ENCODE assay signal across 10 mouse cellular contexts in the genomic region with DNA sequence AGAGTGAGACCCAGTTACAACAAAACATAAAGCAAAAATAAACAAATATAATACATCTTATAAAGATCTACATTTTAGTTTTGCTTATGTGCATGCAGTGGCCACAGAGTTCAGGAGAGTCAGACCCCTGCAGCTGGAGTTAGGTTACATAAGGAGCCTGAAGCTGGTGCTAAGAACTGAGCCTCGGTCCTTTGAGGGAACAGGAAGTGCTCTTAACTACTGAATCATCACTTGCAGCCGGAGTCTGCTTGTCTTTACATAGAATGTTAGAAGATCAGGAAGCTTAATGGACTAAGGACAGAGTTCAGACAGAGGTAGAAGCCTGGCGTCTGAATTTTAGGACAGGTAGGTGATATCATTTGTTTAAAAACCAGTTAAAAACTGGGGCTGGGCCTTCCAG. TPM values are rescaled to one million over a fixed set of nuclear protein-coding genes. Genes with fewer than 3 reads are reported as not detected.
A peak's percentile ranks its signal among the peaks of the same experiment; 100 is the strongest.
DNase-seq lines count a peak whose midpoint lies in the region; ATAC-seq and TF ChIP-seq lines count a peak whose summit lies in the region.
"Had no signal": no experiment of that assay in that cellular context is flagged by ENCODE, and none has a peak within 500 bp of the region (broad histone marks: within the 10 kb centered on the region; RNA-seq: fewer than 3 reads in every experiment).

No protein-coding gene starts in this region.

- H3K9me3 ChIP-seq in lung, embryonic 14.5 days (ENCODE audit: low read depth, low read length), result no peaks in the 10 kb centered on the region
- H3K9me3 ChIP-seq in embryonic facial prominence, embryonic 11.5 days (replicated peaks; ENCODE audit: control insufficient read depth, low read length), result no peaks in the 10 kb centered on the region
- no peaks in the 10 kb centered on the region for H3K9me3 ChIP-seq in hindbrain, embryonic 15.5 days

- H3ac ChIP-seq in myocyte (ENCODE audit: control insufficient read depth, insufficient read length), result no peak overlapping the region

- H3K4me1 ChIP-seq in lung, embryonic 14.5 days (ENCODE audit: insufficient read depth), result peaks cover 9% of the 10 kb centered on the region
- H3K4me1 ChIP-seq in embryonic facial prominence, embryonic 11.5 days (ENCODE audit: control insufficient read depth, insufficient read depth, low read length), result peaks cover 3% of the 10 kb centered on the region; the same call in 1 of the 2 replicates
- H3K4me1 ChIP-seq in hindbrain, embryonic 15.5 days (replicated peaks), result peaks cover 25% of the 10 kb centered on the region

- peak overlapping the region; percentile 63 for H3K4me2 ChIP-seq in lung, embryonic 14.5 days
- peak overlapping the region; percentile 81; the same call in 1 of the 2 replicates for H3K4me2 ChIP-seq in embryonic facial prominence, embryonic 11.5 days (ENCODE audit: low read depth, low read length)
- peak overlapping the region; percentile 53 for H3K4me2 ChIP-seq in hindbrain, embryonic 15.5 days
- H3K4me2 ChIP-seq in myocyte (ENCODE audit: low read depth), result peak overlapping the region; percentile 99

- H3K27me3 ChIP-seq in lung, embryonic 14.5 days (ENCODE audit: insufficient read depth, low read length), result no peaks in the 10 kb centered on the region
- no peaks in the 10 kb centered on the region for H3K27me3 ChIP-seq in embryonic facial prominence, embryonic 11.5 days (ENCODE audit: control insufficient read depth, insufficient read depth, low read length)
- no peaks in the 10 kb centered on the region for H3K27me3 ChIP-seq in hindbrain, embryonic 15.5 days
- H3K27me3 ChIP-seq in myocyte (ENCODE audit: control insufficient read depth, insufficient read depth, insufficient read length), result no peaks in the 10 kb centered on the region

- WGBS in lung, embryonic 14.5 days, result 18% methylated on average over 3 of the region's 3 CpGs
- WGBS in embryonic facial prominence, embryonic 11.5 days, result 33% methylated on average over 3 of the region's 3 CpGs
- WGBS in hindbrain, embryonic 15.5 days, result 69% methylated on average over 3 of the region's 3 CpGs

- H3K27ac ChIP-seq in lung, embryonic 14.5 days (ENCODE audit: low read depth), result peak overlapping the region; percentile 98
- peak overlapping the region; percentile 87; the same call in 1 of the 2 replicates for H3K27ac ChIP-seq in embryonic facial prominence, embryonic 11.5 days (replicated peaks; ENCODE audit: low read depth, low read length)
- peak overlapping the region; percentile 38; the same call in 1 of the 2 replicates for H3K27ac ChIP-seq in hindbrain, embryonic 15.5 days (replicated peaks)

- peaks cover 30% of the 10 kb centered on the region; the same call in 1 of the 2 replicates for H3K36me3 ChIP-seq in lung, embryonic 14.5 days (ENCODE audit: insufficient read depth)
- H3K36me3 ChIP-seq in embryonic facial prominence, embryonic 11.5 days (replicated peaks; ENCODE audit: control insufficient read depth, insufficient read depth, low read depth, low read length), result peaks cover 3% of the 10 kb centered on the region
- H3K36me3 ChIP-seq in hindbrain, embryonic 15.5 days, result no peaks in the 10 kb centered on the region
- H3K36me3 ChIP-seq in myocyte (ENCODE audit: control insufficient read depth, insufficient read depth), result peaks cover 8% of the 10 kb centered on the region

- no peak for DNase-seq in lung, embryonic 14.5 days
- DNase-seq in lung, postnatal 4 days, result no peak
- no peak for DNase-seq in embryonic facial prominence, embryonic 11.5 days (ENCODE audit: low spot score)
- no peak for DNase-seq in adrenal gland, postnatal 10 days
- DNase-seq in layer of hippocampus, adult 9-10 months (ENCODE audit: low spot score), result no peak
- no peak for DNase-seq in right cerebral cortex, postnatal 4 days

- H3K4me3 ChIP-seq in lung, embryonic 14.5 days (ENCODE audit: low read depth, low read length), result peak overlapping the region; percentile 59
- H3K4me3 ChIP-seq in embryonic facial prominence, embryonic 11.5 days (ENCODE audit: low read depth, low read length), result peak overlapping the region; percentile 52
- H3K4me3 ChIP-seq in hindbrain, embryonic 15.5 days, result no peak overlapping the region
- H3K4me3 ChIP-seq in myocyte, result peak overlapping the region; percentile 51

- no peak for TF ChIP-seq CTCF in lung, embryonic 14.5 days (IDR thresholded peaks at IDR 0.05; ENCODE audit: low read depth)

- TF ChIP-seq POLR2A in myocyte (IDR thresholded peaks at IDR 0.05; ENCODE audit: insufficient read length, low read depth), result no peak

- H3K9ac ChIP-seq in lung, embryonic 14.5 days, result peak overlapping the region; percentile 59
- H3K9ac ChIP-seq in embryonic facial prominence, embryonic 11.5 days (replicated peaks; ENCODE audit: low read length), result peak overlapping the region; percentile 70; the same call in 1 of the 2 replicates
- H3K9ac ChIP-seq in hindbrain, embryonic 15.5 days, result no peak overlapping the region

- peaks cover 12% of the 10 kb centered on the region for H3K79me2 ChIP-seq in myocyte (ENCODE audit: control insufficient read depth, insufficient read depth)

- ATAC-seq in lung, embryonic 14.5 days (ENCODE audit: insufficient read depth), result no peak
- no peak for ATAC-seq in embryonic facial prominence, embryonic 11.5 days (replicated peaks; ENCODE audit: insufficient number of reproducible peaks, low FRiP score, low TSS enrichment, low read depth)
- ATAC-seq in hindbrain, embryonic 15.5 days (ENCODE audit: low FRiP score, low read depth), result no peak

TF ChIP-seq in myocyte, 11 proteins besides CTCF, POLR2A, EP300 and RAD21:
- TF ChIP-seq MYOD1 (IDR thresholded peaks at IDR 0.05; ENCODE audit: control insufficient read depth in 1 of 3, insufficient read length in 2 of 3, low read depth in 2 of 3), result no peak
- TF ChIP-seq TCF12 (IDR thresholded peaks at IDR 0.05; ENCODE audit: insufficient read depth, poor library complexity, severe bottlenecking), result no peak
- TF ChIP-seq POLR2AphosphoS2 (IDR thresholded peaks at IDR 0.05; ENCODE audit: insufficient read length, low read depth), result no peak
- no peak for TF ChIP-seq MYOG (IDR thresholded peaks at IDR 0.05; ENCODE audit: control insufficient read depth in 1 of 3, insufficient read depth in 1 of 3, insufficient read length in 2 of 3, low read depth in 2 of 3)
- TF ChIP-seq SRF (IDR thresholded peaks at IDR 0.05; ENCODE audit: control insufficient read depth, insufficient read length, low read depth), result no peak
- no peak for TF ChIP-seq USF1 (IDR thresholded peaks at IDR 0.05; ENCODE audit: low read depth)
- no peak for TF ChIP-seq E2F4 (IDR thresholded peaks at IDR 0.05; ENCODE audit: insufficient read depth)
- no peak for TF ChIP-seq TCF3 (IDR thresholded peaks at IDR 0.05; ENCODE audit: insufficient read length, low read depth)
- no peak for TF ChIP-seq REST (IDR thresholded peaks at IDR 0.05; ENCODE audit: insufficient read depth, insufficient read length)
- TF ChIP-seq MAX (IDR thresholded peaks at IDR 0.05; ENCODE audit: low read depth), result no peak
- TF ChIP-seq CEBPB (IDR thresholded peaks at IDR 0.05; ENCODE audit: insufficient read depth, poor library complexity, severe bottlenecking), result no peak

RNA-seq across cellular contexts. Expression of gene Plin3, which starts 3.8 kb away (rescaled TPM):
- 69.7 and 71.0 TPM in 2 replicates for polyA plus RNA-seq in lung, embryonic 14.5 days (2014; fragmentation: Nextera tagmentation; extraction: Ambion mirVana)
- 33.0 and 48.5 TPM in 2 replicates for polyA plus RNA-seq in embryonic facial prominence, embryonic 11.5 days (2014; fragmentation: Nextera tagmentation; extraction: Ambion mirVana)
- polyA plus RNA-seq in hindbrain, embryonic 15.5 days (2015; fragmentation: Nextera tagmentation; extraction: Ambion mirVana), result 16.6 and 17.5 TPM in 2 replicates
- polyA plus RNA-seq in myocyte (2012; fragmentation: generic; extraction: Trizol), result 44.8 TPM
- total RNA-seq in adrenal gland, postnatal 10 days (2021), result 10 to 100 TPM; 96.0 to 97.9 TPM

RNA-seq across cellular contexts. Expression of gene Arrdc5, which starts 11.2 kb away (rescaled TPM):
- polyA plus RNA-seq in lung, embryonic 14.5 days (2014; fragmentation: Nextera tagmentation; extraction: Ambion mirVana), result not detected in 2 replicates
- polyA plus RNA-seq in embryonic facial prominence, embryonic 11.5 days (2014; fragmentation: Nextera tagmentation; extraction: Ambion mirVana), result not detected in 2 replicates
- not detected in 2 replicates for polyA plus RNA-seq in hindbrain, embryonic 15.5 days (2015; fragmentation: Nextera tagmentation; extraction: Ambion mirVana)
- not detected for polyA plus RNA-seq in myocyte (2012; fragmentation: generic; extraction: Trizol)
- not detected for total RNA-seq in adrenal gland, postnatal 10 days (2021)
- total RNA-seq: adrenal gland, postnatal 36 days; gastrocnemius, postnatal 10 days had no signal

RNA-seq across cellular contexts. Expression of gene Ticam1, which starts 12.3 kb away (rescaled TPM):
- 4.5 and 4.9 TPM in 2 replicates for polyA plus RNA-seq in lung, embryonic 14.5 days (2014; fragmentation: Nextera tagmentation; extraction: Ambion mirVana)
- 2.9 and 3.6 TPM in 2 replicates for polyA plus RNA-seq in embryonic facial prominence, embryonic 11.5 days (2014; fragmentation: Nextera tagmentation; extraction: Ambion mirVana)
- 1.3 and 1.8 TPM in 2 replicates for polyA plus RNA-seq in hindbrain, embryonic 15.5 days (2015; fragmentation: Nextera tagmentation; extraction: Ambion mirVana)
- polyA plus RNA-seq in myocyte (2012; fragmentation: generic; extraction: Trizol), result 9.1 TPM
- total RNA-seq in adrenal gland, postnatal 10 days (2021), result 10 to 100 TPM; 16.6 to 18.1 TPM

RNA-seq across cellular contexts. Expression of gene Uhrf1, which starts 14.3 kb away (rescaled TPM):
- polyA plus RNA-seq in lung, embryonic 14.5 days (2014; fragmentation: Nextera tagmentation; extraction: Ambion mirVana), result 137 and 147 TPM in 2 replicates
- 118 and 119 TPM in 2 replicates for polyA plus RNA-seq in embryonic facial prominence, embryonic 11.5 days (2014; fragmentation: Nextera tagmentation; extraction: Ambion mirVana)
- polyA plus RNA-seq in hindbrain, embryonic 15.5 days (2015; fragmentation: Nextera tagmentation; extraction: Ambion mirVana), result 29.7 and 31.9 TPM in 2 replicates
- polyA plus RNA-seq in myocyte (2012; fragmentation: generic; extraction: Trizol), result 18.4 TPM
- 10 to 100 TPM; 28.5 to 34.8 TPM for total RNA-seq in adrenal gland, postnatal 10 days (2021)

RNA-seq across cellular contexts. Expression of gene Fem1a, which starts 32.3 kb away (rescaled TPM):
- 14.5 and 15.4 TPM in 2 replicates for polyA plus RNA-seq in lung, embryonic 14.5 days (2014; fragmentation: Nextera tagmentation; extraction: Ambion mirVana)
- 10.1 and 11.6 TPM in 2 replicates for polyA plus RNA-seq in embryonic facial prominence, embryonic 11.5 days (2014; fragmentation: Nextera tagmentation; extraction: Ambion mirVana)
- 18.2 and 18.8 TPM in 2 replicates for polyA plus RNA-seq in hindbrain, embryonic 15.5 days (2015; fragmentation: Nextera tagmentation; extraction: Ambion mirVana)
- polyA plus RNA-seq in myocyte (2012; fragmentation: generic; extraction: Trizol), result 43.6 TPM
- 10 to 100 TPM; 27.8 to 38.0 TPM for total RNA-seq in adrenal gland, postnatal 10 days (2021)

Comparison
In these comparisons a context has a peak if more than half of its experiments do, and no peak if none do; other contexts are left out.
1. H3K27ac ChIP-seq: peak in every context shown above with its lines; median percentile 98 in lung, embryonic 14.5 days; 87 in embryonic facial prominence, embryonic 11.5 days; 38 in hindbrain, embryonic 15.5 days.